In the genomic region with DNA sequence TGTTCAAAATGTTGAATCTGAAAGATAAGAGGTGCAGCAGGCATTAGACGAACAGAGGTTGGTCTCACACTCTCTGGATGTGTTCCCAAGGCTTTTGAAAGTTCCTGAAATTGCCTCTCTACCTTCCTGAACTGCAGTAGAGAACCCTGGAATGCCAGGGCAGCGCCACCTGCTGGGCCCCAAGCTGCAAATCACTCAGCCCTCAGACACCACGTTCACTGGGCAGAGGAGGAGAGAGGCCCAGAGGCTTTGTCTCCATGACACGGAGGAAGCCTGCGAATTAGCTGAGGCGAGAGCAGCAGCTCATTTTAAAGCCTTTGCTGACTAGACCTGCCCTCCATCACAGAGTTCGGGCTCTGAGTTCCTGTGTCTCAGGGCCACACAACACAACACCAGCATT, we compare ENCODE assay signal across 7 mouse cellular contexts. TPM values are rescaled to one million over a fixed set of nuclear protein-coding genes. Genes with fewer than 3 reads are reported as not detected.
DNase-seq lines count a peak whose midpoint lies in the region; ATAC-seq and TF ChIP-seq lines count a peak whose summit lies in the region.

No protein-coding gene starts in this region.

- peaks cover 71% of the 10 kb centered on the region for H3K36me3 ChIP-seq in forebrain, embryonic 15.5 days
- H3K36me3 ChIP-seq in hindbrain, embryonic 14.5 days (replicated peaks; ENCODE audit: control insufficient read depth, insufficient read depth), result peaks cover 96% of the 10 kb centered on the region

- no peaks in the 10 kb centered on the region for H3K9me3 ChIP-seq in forebrain, embryonic 15.5 days
- no peaks in the 10 kb centered on the region for H3K9me3 ChIP-seq in hindbrain, embryonic 14.5 days (ENCODE audit: control insufficient read depth, low read length)

- peak; percentile 77 for TF ChIP-seq CTCF in cerebellum, adult 2 months (IDR thresholded peaks at IDR 0.05; ENCODE audit: borderline replicate concordance, insufficient read depth, low read depth, low read length)

- no peak for TF ChIP-seq POLR2A in cerebellum, adult 2 months (IDR thresholded peaks at IDR 0.05; ENCODE audit: borderline replicate concordance, insufficient read depth, low read length)

- no peaks in the 10 kb centered on the region for H3K4me1 ChIP-seq in cerebellum, adult 2 months (ENCODE audit: control insufficient read depth, insufficient read depth, low read length)
- no peaks in the 10 kb centered on the region for H3K4me1 ChIP-seq in forebrain, embryonic 15.5 days
- no peaks in the 10 kb centered on the region for H3K4me1 ChIP-seq in hindbrain, embryonic 14.5 days (replicated peaks; ENCODE audit: control insufficient read depth, insufficient read depth, low read length)

- ATAC-seq in forebrain, embryonic 15.5 days (replicated peaks), result peak; percentile 48; the same call in 1 of the 2 replicates
- ATAC-seq in hindbrain, embryonic 14.5 days (ENCODE audit: low FRiP score), result 0 out of 2 replicates have a peak, but pooled peaks have one; percentile 60

- WGBS in cerebellum, adult 2 months, result 9% methylated on average over 7 of the region's 7 CpGs
- 9% methylated on average over 7 of the region's 7 CpGs for whole genome bisulfite sequencing in forebrain, embryonic 15.5 days
- WGBS in hindbrain, embryonic 14.5 days, result 10% methylated on average over 7 of the region's 7 CpGs

- no peak overlapping the region for H3K27ac ChIP-seq in cerebellum, adult 2 months (ENCODE audit: insufficient read depth, low read length)
- H3K27ac ChIP-seq in forebrain, embryonic 15.5 days (replicated peaks), result no peak overlapping the region
- H3K27ac ChIP-seq in hindbrain, embryonic 14.5 days, result no peak overlapping the region

- H3K4me2 ChIP-seq in forebrain, embryonic 15.5 days (replicated peaks), result no peak overlapping the region
- no peak overlapping the region for H3K4me2 ChIP-seq in hindbrain, embryonic 14.5 days (replicated peaks)

- no peak overlapping the region for H3K4me3 ChIP-seq in cerebellum, adult 2 months (replicated peaks; ENCODE audit: insufficient read depth, low read depth, low read length)
- H3K4me3 ChIP-seq in forebrain, embryonic 15.5 days, result no peak overlapping the region
- H3K4me3 ChIP-seq in hindbrain, embryonic 14.5 days (replicated peaks; ENCODE audit: low read length), result no peak overlapping the region

- peak; percentile 79 for DNase-seq in R1 (ENCODE audit: low read depth, low spot score)
- DNase-seq in cerebellum, adult 2 months, result peak; percentile 49 to 55
- peak; percentile 77 for DNase-seq in hindbrain, embryonic 14.5 days (ENCODE audit: low spot score)
- peak; percentile 53 for DNase-seq in left cerebral cortex, adult 11 months (ENCODE audit: low spot score)
- DNase-seq in lung, postnatal 25 days (ENCODE audit: low spot score), result peak; percentile 68
- peak; percentile 79 for DNase-seq in right cerebral cortex, adult 18-20 months

- no peaks in the 10 kb centered on the region for H3K27me3 ChIP-seq in cerebellum, adult 2 months (ENCODE audit: control insufficient read depth, insufficient read depth, low read length)
- H3K27me3 ChIP-seq in forebrain, embryonic 15.5 days, result no peaks in the 10 kb centered on the region
- H3K27me3 ChIP-seq in hindbrain, embryonic 14.5 days (ENCODE audit: control insufficient read depth, insufficient read depth, low read length), result no peaks in the 10 kb centered on the region

- H3K9ac ChIP-seq in forebrain, embryonic 15.5 days (replicated peaks), result no peak overlapping the region
- no peak overlapping the region for H3K9ac ChIP-seq in hindbrain, embryonic 14.5 days

RNA-seq across cellular contexts. Expression of a gene that starts 20.8 kb away (rescaled TPM):
- 12.9 and 13.9 TPM in 2 replicates for polyA plus RNA-seq in cerebellum, adult 2 months (2012; rRNA removed)
- 30.4 and 30.7 TPM in 2 replicates for polyA plus RNA-seq in forebrain, embryonic 15.5 days (2015; fragmentation: Nextera tagmentation; extraction: Ambion mirVana)
- 29.1 and 30.0 TPM in 2 replicates for polyA plus RNA-seq in hindbrain, embryonic 14.5 days (2014; fragmentation: Nextera tagmentation; extraction: Ambion mirVana)
